Mouse (Mus musculus): ENCODE data around the gene Olfr690.

- TF ChIP-seq MAX (IDR thresholded peaks at IDR 0.05) (no peak), USF1 (IDR thresholded peaks at IDR 0.05; ENCODE audit: low read depth) (no peak), CTCF (IDR thresholded peaks at IDR 0.05; ENCODE audit: control insufficient read depth, insufficient read depth, insufficient read length) (no peak), MYOG (IDR thresholded peaks at IDR 0.05; ENCODE audit: control insufficient read depth, extremely low read depth, insufficient read length) (no peak), MYOD1 (IDR thresholded peaks at IDR 0.05; ENCODE audit: control insufficient read depth, insufficient read length, low read depth) (no peak), CEBPB (IDR thresholded peaks at IDR 0.05; ENCODE audit: low read depth) (no peak), FOSL1 (IDR thresholded peaks at IDR 0.05; ENCODE audit: insufficient read depth, low read length, poor library complexity, severe bottlenecking) (no peak)
Measured at GRCm38 (mm10) chr7:105368521-105368920, 34.6 kb upstream of the Olfr690 start.
